Mouse (Mus musculus) testis, postnatal 14 days (tissue): Measurements from ENCODE around the gene Uckl1.

Source experiments
- DNase-seq: peaks from one replicate; pipeline ENCODE4 v3.0.0; 2021; ENCODE audit warnings: low spot score

Uckl1 gene

DNA sequence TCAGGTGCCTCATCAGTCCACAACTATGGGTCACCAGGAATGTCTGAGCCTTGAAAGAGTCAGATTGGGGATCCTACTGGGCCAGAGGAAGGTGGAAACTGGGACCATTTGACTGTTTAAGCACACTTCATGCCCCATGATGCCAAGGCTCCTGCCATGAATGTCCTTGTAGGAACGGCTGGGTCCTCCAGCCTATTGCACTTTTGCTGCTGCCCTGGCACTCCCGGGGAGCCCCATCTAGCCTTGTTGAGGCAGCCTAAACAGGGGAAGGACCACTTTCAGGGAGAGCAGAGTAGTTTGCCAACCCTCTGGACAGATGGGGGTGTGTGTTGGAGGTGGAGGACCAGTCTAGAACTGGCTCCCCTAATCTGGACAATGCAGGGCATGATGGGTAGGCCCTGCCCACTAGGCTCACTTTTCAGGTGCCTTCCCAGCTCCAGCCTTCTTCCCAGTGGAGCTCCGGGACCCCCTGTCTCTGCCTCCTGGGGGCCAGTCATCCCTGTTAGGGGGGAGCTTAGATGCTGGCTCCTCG, at the start of gene Uckl1:
TSS of gene Uckl1 (minus strand) at position 482 of the 532 bp plus-strand sequence.
- DNase-seq, result no peak

DNA sequence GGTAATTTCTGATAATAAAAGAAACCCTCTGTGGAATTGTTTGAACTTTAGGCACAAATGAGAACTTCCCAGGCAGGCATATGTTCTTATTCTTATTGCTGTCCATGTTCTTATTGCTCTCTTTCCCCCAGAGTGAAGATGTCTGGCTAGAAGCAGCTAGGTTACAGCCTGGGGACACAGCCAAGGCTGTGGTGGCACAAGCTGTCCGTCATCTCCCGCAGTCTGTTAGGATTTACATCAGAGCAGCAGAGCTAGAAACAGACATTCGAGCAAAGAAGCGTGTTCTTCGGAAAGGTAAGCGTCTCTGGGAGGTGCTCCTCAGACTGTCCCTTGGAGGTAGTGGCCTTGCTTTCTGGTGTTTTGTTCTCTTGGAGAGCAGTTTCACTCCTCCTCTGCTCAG, 47.9 kb upstream of the Uckl1 start:
- DNase-seq, result no peak

DNA sequence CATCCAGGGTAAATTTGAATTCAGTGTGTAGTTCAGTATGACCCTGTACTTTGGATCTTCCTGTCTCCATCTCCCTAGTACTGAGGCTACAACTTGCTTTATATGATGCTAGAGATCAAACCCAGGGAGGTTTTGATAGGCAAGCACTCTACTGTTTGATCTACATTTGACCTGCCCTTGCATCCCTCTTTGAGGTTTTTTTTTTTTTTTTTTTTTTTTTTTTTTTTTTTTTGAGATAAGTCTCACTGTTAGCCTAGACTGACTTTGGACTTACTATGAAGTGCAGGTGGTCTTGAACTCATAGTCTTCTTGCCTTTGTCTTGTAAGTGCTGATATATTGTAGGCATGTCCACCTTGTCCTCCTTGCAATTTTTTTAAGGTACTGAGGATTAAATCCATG, 43.8 kb upstream of the Uckl1 start:
- no peak for DNase-seq

DNA sequence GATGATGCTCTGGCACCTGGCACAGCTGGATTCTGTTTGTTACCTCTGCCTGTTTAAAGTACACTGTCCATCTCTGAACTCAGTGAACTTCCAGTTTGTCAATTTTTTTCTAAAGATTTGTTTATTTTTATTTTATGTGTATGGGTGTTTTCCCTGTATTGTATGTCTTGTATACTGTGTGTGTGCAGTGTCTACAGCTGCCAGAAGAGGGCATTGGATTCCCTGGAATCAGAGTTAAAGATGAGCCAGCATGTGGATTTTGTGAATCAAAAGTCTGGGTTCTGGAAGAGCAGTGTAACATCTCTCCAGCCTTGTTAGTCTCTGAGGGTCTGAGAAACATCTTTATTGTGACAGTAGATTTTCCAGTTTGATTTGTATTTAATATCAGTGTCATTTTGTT, 38.7 kb upstream of the Uckl1 start:
- no peak for DNase-seq

DNA sequence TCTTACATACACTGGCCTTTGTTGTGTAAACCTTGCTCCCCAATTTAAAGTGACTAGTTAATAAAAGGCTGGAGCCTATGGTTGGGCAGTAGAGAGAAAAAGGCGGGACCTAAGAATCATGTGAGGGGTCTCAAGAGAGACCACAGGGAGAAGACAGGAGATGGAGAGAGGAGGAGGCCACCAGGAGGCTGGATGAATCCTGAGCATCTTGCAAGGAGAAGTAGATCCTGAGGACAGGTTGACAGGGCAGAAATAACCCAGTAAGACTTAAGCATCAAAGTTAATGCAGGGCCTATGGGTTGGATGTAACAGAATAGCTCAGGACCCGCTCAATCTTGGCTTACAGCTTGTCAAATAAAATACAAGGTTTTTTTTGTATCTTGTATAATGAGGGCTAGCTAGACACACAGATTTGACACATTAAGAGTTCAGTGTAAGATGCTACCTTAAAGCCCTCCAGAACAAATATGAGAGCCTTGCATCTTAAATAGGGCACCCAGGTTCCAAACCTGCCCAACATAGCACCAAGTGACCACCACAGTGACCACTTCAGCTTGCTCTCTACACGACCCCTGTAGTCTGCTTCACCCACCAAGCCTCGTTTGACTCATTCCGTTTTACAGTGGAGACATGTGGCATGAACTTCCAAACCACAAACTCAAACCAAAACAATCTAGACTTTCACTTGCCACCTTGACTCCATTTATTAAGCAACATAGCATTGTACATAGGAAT, 34.2 kb upstream of the Uckl1 start:
- no peak for DNase-seq

DNA sequence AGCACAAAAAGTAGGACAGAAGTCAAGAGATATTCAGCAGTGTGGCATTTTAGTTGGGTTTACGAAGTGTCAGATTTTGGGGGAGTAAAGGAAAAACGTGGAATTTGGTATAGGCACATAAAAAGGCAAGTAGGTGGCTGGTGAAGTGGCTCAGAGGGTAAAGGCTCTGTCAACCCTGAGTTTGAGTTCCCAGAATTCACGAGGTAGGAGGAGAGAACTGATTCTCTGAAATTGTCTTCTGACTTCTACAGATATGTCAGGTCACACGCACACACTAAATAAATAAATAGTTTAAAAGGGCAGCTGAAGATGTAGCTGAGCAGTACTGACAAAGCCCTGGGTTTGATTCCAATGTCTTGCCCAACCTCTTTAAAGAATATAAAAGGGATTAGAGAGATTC, 17.7 kb upstream of the Uckl1 start:
- DNase-seq, result no peak

DNA sequence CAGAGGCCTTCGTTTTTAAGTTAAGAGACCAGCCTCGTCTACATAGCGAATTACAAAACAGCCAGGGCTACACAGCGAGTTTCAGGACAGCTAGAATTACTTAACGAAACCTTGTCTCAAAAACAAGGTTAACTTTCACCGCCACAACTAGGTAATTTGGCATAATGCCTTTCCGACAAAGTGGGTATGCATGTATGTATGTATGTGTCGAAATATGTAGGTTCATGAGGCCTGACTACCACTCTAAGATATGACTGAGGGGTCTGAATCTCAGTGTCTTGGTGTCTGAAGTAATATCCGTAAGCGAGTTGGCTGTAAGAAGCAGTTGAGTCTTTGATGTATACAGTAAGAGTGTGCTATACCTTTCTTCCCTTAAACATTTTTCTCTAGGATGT, 17.1 kb upstream of the Uckl1 start:
- DNase-seq, result no peak

DNA sequence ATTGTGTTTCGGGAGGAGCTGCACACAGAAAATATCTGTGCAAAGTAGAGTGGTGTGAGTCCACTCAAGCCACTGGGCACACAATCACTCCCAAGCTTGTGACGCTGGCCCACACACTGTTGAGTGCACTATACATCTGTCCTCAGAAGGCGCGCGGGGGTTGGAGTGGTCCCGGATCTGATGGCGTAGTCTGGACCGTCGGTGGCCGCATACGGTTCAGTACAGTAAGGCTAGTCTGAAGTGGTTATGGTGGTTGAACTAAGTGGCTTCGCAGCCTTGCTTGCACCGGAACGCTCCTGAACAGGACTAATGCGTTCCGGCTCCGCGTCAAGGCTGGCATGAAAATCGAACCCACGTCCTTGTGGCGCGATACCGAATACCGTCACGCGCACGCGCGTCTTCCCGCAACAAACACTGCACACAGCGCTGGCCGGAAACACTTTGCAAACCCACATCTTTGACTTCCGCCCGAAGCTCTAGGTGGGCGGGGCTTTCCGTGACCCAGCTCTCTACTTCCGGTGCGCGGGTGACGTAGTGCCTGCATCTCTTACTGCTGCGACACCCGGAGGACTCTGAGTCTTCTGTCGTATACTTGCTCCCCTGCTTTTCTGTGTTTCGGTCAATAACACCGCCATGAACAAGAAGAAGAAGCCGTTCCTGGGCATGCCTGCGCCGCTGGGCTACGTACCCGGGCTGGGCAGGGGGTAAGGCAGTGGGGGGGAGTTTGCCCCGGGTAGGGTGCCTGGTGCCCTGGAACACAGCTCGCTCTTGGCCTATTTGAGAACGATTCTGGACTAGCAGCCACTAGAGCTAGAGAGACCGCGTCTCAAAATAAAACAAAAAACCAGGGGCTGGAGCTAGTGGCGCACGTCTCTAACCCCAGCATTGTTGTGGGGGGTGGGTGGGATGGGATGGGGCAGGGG, 16.4 kb upstream of the Uckl1 start:
- peak; percentile 95 for DNase-seq

DNA sequence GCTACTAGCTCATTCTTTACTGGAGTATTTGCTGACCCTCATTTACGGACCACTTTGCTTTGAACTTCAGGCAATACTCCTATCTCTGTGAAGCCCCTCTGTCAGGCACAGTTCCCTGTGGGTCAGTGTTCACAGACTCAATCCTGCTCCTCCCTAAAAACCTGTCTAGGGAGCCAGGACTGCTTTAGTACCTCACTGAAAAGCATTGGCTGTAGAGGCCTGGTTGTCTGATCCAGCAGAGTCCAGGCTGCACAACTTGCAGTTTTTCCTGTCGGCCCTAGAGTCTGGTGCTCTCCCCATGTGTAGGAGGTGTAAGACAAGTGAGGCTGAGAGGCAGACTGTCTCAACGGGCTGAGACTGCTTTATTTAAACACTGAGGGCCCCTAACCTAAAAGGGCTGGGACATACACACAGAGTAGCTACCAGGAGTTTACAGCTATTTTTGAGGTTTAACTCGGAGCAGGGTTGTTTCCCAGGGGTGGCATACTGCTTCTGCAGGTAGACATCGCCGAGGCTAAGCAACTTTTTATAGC, 15.6 kb upstream of the Uckl1 start:
- DNase-seq, result no peak

DNA sequence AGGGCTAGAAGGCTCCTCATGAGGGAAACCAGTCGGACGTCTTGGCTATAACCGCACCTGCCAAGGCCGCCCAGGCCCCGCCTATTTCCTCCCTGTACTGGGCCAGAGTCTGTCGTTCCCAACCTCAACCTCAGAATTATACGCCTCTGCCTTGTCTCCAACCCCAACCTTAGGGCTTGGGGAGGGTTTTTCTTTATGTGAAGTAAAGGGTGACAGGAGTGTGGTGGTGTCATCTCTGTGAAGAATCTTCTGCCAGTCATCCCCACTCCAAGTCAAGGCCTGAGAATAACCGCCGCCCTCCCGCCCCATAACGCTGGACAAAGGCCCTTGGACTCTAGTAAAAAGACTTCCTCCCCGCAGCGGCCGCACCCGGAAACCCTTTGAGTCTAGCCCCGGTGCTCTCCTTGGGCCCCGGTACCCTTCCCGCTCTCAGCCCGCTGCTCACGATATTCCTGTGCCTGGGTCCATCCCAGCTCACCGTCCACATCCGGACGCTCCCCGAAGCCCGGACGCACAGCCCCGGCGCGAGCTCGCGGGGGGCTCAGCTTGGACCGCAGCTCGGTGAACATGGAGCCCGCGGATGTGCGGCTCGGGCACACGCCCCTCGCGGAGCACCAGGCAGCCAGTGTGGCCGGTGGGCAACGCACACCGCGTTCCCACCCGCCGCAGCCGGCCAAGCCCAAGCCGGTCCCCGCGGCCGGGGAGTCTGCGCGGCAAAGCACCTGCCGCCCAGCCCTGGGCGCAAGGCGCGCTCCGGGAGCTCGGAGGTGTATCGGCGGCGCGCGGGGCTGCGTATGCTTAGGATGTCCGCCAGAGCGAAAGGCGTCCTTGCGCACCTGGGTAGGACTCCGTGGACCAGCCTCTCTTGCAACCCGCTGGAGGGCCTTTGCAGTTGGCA, 14.0 kb upstream of the Uckl1 start, which contains the start of gene Samd10:
TSS of gene Samd10 (minus strand) at position 759 of the 898 bp plus-strand sequence.
- DNase-seq, result peak; percentile 74

DNA sequence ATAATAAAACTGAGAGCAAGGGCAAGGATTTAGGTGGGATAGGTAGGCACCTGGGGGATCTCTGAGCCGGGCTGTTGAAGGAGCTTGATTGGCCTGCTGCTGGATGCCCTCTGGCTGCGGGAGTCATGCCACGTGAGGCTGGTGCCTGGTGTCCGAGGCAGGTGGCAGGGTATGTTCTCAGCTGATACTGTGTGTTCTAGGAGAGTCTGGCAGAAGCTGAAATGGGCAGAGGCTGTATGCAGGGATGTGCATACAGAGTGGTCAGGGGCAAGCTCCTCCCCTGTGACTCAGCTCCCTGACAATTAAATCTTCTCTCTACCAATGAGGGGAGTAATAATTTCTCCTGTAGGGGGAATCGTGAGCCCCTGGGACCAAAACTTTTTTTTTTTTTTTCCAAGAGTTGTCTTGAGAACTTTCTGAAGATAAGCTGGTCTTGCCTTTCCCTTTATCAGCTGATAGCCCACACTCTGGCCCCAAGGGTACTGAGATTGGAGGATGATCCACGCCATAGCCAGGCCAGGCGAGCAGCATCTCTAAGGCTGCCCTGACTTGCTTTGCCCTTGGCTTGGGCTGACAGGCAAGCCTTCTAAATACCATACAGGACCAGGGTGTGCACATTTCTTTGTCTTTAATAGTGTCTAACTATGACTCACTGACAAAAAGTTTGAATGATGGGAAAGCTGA, 12.8 kb upstream of the Uckl1 start:
- no peak for DNase-seq

DNA sequence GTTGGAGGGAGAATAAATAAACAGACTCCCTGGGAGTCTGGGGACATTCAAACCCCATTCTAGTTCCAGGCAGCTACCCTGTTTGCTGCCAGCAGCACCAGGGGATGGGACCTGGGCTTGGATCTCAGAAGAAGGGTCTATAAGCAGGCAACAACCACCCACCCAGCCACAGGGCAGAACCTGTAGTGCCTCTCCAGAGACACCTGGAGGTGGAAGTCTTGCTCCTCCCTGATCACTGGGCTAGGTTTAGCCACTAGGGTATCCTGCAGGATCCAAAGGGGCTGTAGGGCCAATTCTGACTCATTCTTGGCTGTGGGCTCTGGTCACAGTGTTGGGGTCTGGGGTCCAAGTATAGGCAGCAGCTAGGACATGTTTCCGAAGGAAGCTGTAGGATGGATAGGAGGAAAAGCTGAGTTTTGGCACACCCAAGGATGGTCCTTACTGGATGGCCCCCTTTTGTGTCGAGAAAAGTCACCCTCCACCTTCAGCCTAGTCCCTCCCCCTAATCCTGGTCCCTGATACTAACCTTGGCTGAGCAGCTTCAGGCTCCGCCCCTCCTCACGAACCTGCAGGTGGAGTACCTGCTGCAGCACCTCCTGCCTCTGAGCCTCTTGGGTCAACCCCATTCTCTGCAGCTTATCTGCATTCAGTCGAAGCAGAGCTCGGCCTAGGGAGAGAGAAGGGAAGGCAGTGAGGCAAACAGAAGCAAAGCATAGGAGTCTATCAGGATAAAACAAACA, 11.7 kb upstream of the Uckl1 start:
- no peak for DNase-seq

DNA sequence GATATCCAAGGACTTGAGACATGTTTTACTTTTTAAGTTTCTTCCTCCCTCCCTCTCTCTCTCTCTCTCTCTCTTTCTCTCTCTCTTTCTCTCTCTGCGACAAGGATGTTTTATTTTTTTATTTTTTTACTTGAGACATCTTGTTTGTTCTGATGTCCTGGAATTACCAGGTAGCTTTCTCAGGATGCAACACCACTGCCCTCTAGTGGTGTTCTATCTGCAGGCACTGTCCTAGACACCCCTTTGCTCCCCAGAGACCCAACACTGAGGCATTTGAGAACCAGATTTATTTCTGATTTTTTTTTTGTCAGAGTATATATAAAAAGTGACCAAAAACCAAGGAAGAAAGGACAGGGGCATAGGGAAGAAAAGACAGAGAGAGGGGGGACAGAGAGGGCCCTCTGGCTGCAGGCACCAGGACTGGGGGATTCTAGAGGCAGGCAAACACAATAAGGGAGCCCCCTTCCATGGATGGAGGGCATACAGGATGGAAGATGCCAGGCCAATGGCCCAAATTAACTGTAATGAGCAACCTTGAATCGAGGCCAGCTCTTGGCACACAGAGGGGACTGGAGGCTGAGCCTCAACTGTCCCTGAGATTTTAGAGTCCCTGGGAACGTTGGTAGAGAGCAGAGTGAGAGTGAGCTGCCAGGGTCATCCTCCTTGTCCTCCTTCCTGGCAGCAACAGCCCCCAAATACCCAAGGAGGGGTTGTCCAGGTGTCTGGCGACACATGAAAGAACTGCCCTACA, 10.4 kb upstream of the Uckl1 start:
- DNase-seq, result no peak

DNA sequence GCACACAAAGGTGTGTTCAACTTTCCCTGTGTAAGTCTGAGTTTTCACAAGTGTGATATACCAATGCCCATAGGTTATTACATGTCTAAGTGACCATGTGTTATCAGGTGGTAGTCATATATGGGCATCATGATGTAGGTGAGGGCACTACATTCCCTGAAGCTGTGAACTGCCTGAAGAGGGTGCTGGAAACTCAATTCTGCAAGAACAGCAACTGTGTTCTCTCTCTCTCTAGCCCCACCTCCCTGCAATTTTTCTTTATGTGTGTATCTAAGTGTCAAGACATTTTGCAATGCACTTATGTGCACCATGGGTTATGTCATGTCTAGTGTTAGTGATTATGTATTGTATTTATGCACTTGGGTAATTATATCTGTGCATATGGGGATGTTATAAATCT, 9.2 kb upstream of the Uckl1 start:
- peak; percentile 3 for DNase-seq

DNA sequence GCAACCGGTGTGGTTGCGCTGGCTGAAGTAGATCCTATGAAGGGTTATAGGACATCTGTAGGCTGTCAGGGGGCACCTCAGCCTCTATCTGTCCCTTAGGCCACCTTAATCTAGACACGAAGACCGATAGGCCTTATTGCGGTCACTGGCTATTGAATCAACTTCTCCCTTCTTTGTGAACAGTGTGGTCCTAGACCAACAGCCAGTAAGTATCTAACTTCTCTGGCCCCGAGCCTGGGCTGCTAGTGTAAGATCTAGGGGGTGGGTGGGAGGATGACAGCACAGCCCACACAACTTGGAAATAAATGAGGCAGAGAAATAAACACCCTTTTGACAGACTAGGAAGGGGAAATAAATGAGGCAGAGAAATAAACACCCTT, 8.3 kb upstream of the Uckl1 start:
- no peak for DNase-seq

DNA sequence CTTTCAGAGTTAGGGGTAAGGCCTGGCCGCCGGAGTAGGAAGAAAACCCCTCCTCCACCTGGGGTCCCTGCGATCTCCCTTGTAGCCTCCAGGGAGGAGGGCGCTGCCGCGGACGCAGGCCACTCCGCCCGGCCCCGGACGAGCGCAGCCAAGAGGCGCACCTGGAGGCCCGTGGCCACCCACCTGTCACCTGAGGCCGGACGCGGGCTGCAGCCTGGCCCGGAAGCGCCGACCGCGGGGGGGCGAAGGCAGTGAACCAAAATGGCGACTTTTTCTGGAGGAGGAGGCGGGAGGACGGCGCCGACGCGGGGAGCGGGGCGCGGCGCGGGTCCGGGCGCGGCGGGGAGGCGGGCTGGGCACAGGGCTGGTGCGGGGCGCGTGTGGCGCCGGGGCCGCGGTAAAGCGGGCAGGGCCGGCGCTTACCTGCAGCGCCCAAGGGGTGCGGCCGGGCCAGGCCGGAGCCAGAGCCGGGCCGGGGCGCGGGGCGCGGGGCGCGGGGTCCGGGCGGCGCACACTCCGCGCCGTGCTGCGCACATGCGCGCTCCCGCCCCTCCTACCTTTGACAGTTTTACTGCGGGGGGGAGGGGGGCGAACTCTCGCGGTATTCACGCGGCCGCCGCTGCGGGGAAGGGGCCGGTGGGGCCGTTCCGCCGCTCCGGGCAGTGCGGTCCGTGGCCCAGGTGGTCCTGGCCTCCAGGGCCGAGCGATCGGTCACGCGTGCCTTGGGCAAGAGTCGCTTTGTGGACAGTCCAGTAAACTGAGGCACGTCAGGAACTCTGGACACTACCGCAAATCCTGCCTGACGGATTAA, 7.7 kb upstream of the Uckl1 start, which contains the start of gene Zfp512b:
TSS of gene Zfp512b (minus strand) at position 573 of the 811 bp plus-strand sequence.
- DNase-seq, result peak; percentile 79

DNA sequence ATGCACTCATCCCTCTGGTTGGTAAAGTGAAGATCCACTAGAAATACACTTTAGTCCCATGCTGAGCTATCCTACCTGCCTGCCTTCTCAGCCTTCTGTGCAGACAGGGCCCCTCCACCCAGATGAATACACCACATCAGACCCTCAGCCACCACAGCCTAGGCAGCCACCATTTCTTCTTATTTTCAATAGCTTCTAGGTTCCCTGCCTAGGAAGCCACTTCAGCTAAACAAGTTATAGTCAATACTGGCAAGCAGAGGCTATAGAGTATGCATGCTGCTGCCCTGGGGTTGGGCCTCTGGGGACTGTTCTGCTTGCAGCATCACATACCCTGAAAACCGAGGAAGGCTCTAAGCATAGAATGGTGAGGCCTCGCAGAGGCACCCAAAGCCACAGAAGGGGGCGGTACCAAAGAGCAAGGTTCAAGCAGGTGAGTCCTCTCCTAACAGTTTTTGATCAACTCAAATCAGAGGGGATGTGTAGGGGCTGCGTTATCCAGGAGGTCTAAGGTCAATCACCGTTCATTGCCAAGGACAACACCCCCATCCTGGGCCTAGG, 6.9 kb upstream of the Uckl1 start, which contains the start of gene Prpf6:
TSS of gene Prpf6 (plus strand) at position 341 of the 558 bp plus-strand sequence.
- DNase-seq, result no peak

DNA sequence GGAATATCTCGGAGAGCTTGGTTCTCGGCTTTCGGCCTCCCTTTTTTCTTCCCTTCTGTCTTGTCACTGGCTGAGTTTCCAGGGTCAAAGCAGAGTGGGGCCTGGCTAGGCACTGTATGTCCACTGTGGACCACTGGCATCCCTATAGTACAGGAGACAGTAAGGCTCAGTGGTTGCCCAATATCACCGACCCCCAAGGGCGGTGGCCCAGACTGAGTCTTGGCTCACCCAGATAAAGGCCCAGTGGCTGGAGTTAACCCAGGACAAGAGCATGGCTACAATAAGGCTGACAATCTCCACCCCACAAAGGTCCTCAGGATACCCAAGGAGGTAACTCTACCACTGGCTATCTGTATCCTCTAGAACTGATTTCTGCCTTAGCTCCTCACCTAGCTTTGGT, 5.8 kb upstream of the Uckl1 start:
- no peak for DNase-seq
